Mouse (Mus musculus): ENCODE measurements around the gene Frmd4a.

The Frmd4a gene

DNA sequence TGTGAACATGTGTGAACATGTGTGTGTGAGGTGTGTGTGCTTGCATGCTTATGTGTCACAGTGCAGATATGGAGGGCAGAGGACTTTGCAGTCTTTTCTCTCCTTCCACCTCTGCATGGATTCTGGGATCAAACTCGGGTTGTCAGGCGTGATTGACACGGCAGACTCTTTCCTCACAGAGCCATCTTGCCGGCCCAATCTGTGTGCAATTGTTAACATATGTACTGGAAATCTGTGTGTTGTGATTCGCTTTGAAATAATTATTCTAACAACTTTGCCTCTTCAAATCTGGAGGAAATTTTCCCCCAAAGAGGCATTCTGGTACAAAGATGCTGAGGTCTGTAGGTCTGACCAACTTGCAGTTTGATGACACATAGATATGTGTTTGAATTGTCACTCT is 468.7 kb downstream of the Frmd4a start:
- no peak for DNase-seq (ENCODE audit: low spot score in 2 of 2)

DNA sequence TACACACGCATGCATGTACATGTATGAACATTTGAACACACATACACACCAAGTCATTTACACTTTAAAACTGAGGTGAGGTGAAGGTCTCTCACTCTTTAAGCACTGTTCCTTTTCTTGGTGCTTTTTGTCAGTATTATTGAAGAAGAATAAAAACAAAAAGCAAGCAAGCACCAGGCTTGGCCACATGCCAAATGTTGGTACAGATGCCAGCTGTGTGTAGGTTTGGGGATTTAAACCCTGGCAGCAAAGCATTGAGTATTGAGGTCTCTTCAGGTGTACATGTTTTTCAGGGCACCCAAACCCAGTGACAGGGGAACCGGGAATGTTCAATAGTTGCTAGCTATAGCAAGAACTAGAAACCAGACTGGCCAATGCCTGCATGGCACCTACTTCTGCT is 469.8 kb downstream of the Frmd4a start:
- DNase-seq (ENCODE audit: low spot score in 2 of 2): no peak

DNA sequence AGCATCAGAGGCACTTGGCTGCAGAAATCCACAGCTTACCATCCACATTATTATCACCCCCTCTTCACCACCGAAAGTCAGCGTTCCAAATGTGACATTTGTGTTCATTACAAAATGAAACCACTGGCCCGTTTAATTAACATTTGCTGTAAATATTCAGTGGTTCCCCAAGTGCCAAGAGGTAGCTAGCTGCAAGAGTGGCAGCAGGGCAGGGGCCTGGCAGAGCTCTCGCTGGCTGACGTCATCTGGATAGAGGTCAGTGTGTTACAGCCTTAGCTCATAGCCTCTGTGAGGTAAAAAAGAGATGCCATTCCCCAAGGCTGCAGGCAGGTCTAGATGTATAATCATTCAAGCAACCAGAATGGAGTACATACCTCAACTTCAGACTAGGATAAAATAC is 473.3 kb downstream of the Frmd4a start:
- DNase-seq (ENCODE audit: low spot score in 2 of 2): no peak

DNA sequence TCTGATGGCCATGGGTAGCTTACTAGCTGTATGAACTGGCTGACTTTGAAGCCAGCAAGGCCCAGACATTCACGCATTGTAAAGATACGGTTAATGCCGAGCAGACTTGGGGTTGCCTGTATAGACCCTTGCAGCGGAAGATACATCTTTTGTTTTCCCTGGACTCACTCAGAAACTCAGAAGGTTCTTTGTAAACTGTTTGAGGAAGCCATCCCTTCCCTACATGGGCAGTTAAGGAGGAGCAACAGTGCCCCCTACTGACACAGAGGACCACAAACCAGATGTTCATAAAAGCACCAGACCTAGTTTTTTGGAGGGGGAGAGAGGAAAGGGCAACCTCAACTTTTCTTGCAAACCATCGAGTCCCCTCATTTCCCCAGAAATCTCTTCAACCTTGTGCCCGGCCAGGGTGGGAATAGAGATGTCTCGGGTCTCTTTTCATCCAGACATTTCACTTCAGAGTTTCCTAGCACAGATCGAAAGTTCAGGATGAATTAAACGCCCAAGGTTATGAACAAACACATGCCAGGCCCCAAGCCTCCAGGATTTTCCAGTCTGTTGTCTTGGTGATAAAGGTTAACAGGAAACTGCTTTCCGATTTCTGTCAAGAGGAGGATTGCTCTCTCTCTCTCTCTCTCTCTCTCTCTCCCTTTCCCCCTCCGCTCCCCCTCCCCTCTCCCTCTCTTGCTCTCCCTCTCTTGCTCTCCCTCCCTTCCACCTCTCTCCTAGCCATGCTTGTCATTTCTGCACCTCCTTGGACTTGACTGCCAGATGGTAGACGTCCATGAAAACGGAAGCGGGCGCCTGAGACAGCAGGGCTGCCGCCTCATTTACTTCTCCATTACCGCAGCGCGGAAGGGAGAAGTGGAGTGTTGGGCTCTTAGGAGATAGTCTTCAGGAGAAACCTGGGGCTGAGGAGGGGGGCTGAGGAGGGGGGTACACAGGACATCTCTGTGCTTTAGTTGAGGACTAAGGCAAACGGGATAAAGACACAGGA is 475.3 kb downstream of the Frmd4a start:
- DNase-seq (ENCODE audit: low spot score in 2 of 2): peak; percentile 57 to 73

DNA sequence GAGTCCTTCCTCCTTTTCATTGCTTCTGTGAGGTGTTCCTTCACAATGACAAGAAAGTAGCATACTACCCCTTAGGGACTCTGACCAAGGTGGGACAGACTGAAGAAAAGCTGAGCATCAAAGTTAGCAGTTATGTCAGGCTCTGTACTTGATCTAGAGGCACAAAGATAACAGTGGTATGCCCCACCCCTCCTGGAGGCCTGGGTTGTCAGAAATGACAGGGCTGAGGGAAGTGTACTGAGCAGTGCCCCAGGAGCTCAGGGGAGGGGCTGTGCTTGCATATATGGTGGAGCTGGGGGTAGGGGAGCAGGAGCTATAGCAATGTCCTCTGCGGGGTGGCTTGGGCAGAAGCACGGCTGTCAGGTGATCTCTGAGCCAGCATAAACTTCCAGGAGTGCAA is 477.0 kb downstream of the Frmd4a start:
- no peak for DNase-seq (ENCODE audit: low spot score in 2 of 2)

DNA sequence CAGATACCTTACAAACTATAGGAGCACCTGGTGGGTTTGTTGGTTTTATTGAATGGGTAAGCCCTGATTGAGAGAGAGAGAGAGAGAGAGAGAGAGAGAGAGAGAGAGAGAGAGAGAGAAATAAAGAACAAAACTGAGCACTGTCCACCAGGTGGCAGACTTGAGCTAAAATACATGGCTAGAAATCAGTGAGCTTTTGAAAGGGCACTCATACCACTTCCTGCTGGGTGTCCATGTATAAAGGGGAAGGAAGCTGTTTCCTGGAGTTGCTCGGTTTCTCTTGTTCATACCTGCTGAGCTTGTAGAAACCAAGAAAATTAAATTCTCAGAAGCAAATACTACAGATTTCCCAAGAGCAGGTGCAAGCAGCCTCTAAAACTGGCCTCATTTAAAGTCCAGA is 481.7 kb downstream of the Frmd4a start:
- no peak for DNase-seq (ENCODE audit: low spot score in 2 of 2)

DNA sequence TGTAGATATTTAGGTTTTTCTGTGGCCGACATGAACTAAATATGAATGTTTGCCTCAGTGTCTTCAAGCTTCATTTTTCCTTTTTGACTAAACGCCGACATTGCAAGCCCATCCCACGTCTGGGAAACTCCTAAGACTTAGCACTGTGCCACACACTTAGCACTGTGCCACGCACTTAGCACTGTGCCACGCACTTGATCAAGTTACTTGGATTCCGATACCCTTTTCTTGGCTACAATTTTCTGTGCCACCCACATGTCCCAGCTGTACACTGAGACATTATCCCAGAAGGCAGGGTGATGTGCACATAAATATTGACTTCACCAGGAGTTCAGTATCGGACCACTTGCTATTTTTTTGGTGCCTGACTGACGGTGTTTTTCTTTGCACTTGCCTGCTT is 482.4 kb downstream of the Frmd4a start:
- no peak for DNase-seq (ENCODE audit: low spot score in 2 of 2)

DNA sequence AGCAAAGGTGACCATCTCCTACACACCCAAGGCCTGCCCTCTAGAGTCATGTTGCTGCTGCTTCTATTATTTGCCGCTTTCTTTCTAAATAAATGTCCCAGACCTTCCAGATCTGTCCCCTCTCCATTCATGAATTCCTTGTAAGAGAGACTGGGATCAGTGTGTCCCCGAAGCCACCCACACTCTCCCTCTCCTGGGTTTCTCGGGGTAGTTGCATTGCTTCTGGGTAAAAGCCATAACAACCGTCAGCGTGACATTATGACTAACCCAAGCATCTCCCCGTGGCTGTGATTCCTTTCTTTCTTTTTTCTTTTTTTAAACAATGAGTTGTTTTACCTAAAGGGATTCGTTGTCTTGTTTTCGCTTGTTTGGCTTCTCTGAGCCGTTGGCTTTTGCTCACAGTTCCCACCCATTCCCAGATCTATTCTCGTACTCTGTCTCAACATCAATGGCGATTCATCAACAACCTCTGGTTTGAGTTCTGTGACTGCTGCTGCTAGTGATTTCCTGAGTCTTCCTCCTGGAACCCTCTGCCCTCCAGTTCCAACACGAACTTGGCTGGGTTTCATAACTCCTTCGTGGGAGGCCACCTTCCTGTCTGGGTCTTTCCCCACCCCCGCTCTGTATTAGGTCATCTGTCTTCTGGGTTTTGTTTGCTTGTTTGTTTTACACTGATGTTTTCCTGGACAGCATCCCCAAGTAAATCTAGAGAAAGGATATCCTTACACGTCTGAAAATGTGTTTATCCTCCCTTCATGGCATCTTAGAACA is 483.9 kb downstream of the Frmd4a start:
- no peak for DNase-seq (ENCODE audit: low spot score in 2 of 2)

DNA sequence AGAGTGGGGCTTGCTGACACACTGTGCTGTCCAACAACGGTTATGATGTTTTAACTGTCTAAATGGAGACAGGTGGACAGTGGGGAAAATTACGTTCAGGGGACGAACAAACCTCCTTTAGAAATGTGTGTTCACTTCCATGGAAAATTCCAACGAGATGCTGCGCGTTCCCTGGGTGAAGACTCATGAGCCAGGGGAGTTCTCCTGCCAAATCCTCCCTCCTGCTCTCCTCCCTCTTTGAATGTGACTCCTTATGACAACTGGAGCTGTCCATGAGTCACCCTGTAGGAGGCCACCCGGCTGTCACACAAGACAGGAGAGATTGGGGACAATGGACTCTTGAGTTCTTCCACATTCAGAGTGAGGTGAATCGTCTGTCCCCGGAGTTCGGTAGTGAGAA is 486.9 kb downstream of the Frmd4a start:
- DNase-seq (ENCODE audit: low spot score in 2 of 2): no peak

DNA sequence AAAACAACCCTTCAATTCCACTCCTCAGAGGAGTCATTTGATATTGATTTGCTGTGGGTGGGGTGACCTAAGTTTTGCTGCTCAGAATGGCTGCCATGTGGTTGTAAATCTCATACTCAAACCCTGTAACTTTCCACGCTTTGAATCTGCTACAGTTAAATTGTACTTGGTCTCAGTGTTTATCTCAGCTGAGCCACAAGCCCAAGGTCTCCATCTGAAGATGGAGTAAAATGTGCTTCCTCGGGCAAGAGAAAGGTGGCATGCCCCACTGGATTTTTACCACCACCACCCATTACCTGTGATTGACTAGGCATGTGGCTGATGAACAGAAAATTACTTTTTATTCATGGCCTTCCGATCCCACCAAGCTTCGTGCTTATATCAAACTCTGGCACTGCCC is 488.2 kb downstream of the Frmd4a start:
- DNase-seq (ENCODE audit: low spot score in 2 of 2): no peak

DNA sequence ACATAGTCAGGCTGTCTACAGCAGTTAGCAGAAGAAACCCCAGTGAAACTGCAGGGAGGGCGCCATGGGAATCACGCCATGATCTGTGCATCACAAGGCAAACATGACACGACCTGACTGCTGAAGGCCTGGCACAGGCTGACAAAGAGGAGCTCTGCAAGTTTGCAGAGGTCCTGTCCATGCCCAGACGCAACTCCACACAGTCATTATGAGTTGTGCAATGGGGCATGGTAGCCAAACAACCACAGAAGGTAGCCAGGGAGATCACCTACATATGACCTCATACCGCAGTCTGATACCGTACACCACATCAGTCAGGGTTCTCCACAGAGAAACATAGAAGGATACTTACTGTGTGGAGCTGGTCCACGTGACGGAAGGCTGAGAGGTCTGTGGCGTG is 489.1 kb downstream of the Frmd4a start:
- no peak for DNase-seq (ENCODE audit: low spot score in 2 of 2)

DNA sequence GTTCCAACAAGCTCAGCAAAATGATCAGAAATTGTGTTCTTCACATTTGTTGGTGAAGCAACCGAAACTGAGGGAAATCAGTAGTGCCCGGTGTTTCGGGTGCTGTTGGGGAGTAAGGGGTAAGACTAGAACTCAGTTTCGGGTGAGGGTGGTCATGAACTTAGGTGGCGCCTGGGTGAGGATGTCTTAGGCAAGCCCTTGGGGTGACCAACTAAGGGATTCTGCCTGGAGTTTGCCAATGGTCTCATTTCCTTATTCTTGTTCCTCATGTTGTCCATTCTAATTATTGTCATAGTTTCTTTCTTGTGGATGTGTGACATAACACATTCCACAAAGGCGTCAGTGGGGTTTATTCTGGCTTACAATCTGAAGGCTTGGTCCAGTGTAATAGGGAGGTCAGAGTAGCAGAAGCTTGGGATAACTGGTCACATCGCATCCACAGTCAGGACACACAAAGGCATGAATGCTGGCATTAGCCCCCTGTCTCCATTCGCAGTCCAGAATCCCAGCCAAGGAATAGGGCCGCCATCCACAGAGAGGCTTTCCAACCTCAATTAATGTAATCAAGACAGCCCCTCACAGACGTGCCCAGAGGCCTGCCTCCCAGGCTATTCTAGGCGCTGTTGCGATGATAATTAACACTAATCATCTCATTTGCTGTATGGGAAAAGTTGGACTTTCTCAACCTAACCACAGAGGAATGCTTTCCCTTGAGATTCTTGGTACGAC is 490.5 kb downstream of the Frmd4a start:
- no peak for DNase-seq (ENCODE audit: low spot score in 2 of 2)

DNA sequence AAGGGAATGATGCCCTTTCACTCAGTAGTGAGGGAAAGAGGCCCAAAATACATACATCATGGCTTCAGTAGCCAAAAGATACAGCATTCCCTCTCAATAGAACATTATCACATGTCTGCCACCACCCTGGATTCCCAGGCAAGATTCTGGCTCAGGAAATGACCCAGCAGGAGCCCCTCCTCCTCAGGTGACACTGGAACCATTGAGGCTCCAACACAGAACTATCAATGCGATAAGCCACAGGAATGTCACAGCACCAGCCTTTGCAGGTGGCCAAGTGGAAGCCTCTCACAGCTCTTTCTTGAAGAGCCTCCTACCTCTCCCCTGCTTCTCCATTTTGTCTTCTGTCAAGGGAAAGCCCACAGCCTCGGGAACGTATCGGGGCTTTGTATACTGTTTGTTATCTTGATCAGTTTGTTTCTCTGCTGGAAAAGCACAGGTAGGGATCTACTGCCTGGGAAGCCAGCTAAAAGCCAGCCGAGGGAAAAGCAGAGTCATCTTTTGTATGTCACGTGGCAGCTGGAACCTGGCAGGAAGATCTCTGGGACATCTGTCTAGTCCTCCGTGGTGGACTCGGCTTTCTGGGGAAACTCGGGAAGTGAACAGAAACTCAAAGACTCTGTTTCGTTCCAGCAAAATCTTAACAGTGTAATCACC is 491.6 kb downstream of the Frmd4a start:
- DNase-seq (ENCODE audit: low spot score in 2 of 2): no peak

DNA sequence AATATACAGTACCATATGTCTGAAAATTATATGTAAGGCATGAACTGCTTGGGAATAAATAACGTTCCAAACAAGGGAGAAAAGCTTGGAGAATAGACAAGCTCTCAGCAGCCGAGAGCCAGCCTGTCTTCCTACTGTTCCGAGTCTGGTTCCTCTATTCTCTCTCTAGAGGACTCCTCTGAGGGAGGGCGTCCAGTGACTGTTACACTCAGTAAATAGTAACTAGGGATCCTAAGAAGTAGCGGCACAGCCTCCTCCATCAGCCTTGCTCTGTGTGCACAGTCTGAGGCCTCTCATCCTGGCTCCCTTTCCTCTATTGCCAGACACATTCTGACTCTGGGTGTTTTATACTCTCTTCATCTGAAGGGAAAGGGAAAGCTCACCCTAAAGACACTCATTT is 492.2 kb downstream of the Frmd4a start:
- no peak for DNase-seq (ENCODE audit: low spot score in 2 of 2)

DNA sequence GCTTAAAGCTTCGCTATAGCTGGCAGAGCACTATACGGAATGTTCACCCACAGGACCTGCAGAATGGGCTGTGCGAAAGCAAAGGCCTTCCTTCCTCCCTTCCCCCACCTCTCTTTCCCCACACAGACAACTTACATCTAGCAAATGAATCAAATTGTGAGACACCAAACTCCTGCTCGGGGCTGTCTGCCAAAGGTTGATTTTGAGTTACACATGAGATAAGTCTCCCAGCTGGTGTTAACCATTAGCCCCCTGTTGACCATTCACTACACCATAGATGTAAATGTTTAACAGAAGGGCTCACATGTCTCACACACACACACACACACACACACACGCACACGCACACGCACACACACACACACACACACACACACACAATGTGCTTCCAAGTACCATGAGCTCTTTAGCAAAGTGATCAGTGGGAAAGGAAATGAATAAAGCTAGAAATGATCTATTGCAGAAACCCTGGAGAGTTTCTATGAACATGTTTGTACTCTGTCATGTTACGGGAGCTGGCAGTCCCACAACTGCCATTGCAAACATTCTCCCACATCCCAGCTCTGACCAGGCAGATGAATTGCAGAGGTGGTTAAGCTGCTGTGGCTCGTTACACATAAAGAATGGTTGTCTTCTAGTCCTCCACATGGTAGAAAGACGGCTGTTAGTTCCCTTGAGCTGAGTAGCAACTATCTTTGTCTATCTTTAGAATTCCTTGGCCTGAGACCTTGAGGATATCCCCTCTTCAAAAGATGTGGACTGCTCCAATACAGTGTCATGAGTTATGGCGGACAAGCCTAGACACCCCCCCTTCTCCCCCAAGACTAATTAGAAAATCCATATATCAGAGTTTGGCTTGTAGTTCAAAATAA is 492.9 kb downstream of the Frmd4a start:
- DNase-seq (ENCODE audit: low spot score in 2 of 2): no peak

DNA sequence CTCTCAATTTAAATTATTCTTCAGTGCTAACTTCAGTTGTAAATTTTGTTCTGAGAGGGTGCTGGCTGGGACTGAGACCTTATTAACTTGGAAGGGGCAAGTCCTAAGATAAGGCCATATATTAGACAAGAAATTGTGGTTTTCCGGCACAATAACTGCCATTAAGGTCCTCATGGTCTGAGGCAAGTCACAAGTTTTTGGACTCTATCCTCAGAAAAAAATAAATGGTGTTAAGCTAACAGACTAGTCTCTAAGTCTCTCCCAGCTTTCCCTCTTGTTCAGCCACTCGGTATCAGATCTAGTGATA is 493.5 kb downstream of the Frmd4a start:
- DNase-seq (ENCODE audit: low spot score in 2 of 2): no peak

DNA sequence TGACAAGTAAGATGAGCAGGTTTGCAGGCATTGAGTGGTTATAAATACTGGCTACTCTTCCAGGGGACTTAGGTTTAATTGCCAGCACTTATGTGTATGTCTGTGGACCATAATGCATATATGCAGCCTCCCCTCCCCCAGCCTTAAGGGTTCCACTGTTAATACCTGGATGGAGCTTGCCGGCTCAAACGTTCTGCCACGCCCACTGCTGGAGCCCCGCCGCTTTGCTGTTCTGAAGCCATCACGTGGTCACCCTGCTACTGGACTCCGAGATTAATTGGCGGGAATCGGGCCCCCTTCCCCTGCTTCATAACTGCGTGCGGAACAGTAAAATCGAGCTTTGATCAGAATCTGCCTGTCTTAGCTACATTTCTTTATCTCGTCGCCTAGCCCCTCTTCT is 495.1 kb downstream of the Frmd4a start:
- DNase-seq (ENCODE audit: low spot score in 2 of 2): no peak

DNA sequence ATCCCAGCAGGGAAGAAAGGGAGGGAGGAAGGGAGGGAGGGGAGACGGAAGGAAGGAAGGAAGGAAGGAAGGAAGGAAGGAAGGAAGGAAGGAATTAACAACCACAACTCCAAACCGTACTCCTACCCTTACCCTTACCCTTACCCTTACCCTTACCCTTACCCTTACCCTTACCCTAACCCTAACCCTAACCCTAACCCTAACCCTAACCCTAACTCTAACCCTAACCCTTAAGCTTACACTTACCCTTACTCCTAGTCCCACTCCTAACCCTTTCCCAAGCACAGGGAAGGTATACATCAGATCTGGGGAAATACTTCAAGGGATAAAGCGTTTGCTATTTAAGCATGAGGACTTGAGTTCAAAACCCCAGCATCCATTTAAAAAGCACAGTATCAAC is 498.4 kb downstream of the Frmd4a start:
- no peak for DNase-seq (ENCODE audit: low spot score in 2 of 2)

DNA sequence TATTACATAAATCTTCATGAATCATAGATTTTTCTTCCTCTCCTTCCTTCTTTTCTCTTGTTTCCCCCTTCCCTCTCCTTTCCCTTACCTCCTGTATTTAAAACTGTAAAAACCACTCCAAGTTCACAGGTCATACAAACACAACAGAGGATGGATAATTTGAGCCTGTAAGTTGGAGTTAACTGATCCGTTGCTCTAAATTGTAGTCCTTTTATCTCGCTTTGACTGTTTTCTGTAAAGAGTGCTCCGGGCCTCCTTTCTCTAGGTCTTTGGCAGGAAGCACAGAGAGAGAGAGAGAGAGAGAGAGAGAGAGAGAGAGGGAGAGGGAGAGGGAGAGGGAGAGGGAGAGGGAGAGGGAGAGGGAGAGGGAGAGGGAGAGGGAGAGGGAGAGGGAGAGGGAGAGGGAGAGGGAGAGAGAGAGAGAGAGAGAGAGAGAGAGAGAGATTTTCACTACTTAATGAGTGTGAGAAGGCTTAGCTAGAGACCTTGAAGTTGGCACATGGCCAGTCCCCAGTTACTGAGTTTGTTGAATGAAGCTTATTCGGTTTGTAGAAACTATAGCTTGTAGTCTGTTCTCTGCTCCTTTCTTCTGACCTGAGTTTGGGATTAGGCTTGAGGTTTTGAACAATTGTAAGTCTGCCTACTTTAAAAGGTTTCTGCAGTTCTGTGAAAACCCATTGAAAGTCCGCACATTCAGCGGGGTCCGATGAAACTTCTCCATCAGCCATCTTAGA is 499.5 kb downstream of the Frmd4a start:
- DNase-seq (ENCODE audit: low spot score in 2 of 2): no peak

DNA sequence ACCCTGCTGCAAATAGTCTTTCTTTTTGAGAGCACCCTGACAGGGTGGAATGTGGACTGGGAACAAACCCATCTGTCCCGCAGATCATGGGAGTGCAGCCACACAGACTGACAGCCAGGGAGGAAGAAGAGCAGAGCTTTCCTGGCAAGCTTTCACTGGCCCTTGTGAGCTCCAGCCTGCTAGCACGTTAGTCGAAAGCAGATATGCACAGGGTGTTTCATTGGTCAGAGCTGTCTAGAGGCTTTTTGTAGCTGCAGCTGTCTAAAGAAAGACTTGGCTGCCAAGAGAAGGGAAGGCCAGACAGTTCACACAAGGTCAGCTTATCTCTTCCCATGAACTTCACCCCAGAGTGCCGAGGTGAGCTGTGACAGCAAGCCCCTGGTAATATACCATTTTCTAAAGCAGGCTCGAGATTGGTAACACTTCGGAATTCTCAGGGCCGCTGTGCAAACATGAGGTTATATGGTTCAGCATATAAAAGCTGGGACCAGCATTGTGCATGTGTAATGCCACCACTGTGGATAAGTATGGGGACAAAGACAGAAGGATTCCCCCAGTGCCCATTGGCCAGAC is 500.1 kb downstream of the Frmd4a start:
- no peak for DNase-seq (ENCODE audit: low spot score in 2 of 2)

Data from frontal cortex, postnatal 14 days (tissue).